Mouse (Mus musculus) liver, embryonic 14.5 days (tissue): ENCODE measurements around the gene Mmp9. TPM values are rescaled to one million over a fixed set of nuclear protein-coding genes. Genes with fewer than 3 reads are reported as not detected.

Experiments
- ATAC-seq: fragments of 200-750 bp; cut with Nextera tagmentation; 2 replicates; pipeline ENCODE4 v1.8.0; 2017; ENCODE audit warnings: moderate number of reproducible peaks, mild to moderate bottlenecking, moderate library complexity; ENCODE audit not compliant: insufficient read depth
- DNase-seq, 3 experiments: peaks; one replicate each; pipeline ENCODE4 v3.0.0-alpha.2; 2012 to 2013; ENCODE audit warnings: low read depth in 3 of 3, low spot score in 3 of 3
- H3K27ac ChIP-seq: fragments of 300-500 bp; sonication (generic); 2 replicates; pipeline ENCODE4 v1.5.1; 2014; ENCODE audit warnings: moderate library complexity, mild to moderate bottlenecking, control low read depth, inconsistent platforms
- H3K27me3 ChIP-seq: fragments of 300-500 bp; sonication (generic); 2 replicates; pipeline ENCODE4 v1.6.1; 2014; ENCODE audit warnings: mild to moderate bottlenecking, low read length, moderate library complexity; ENCODE audit not compliant: control insufficient read depth, insufficient read depth
- H3K36me3 ChIP-seq: fragments of 300-500 bp; sonication (generic); replicated peaks from 2 replicates; pipeline ENCODE4 v1.6.1; 2014; ENCODE audit warnings: low read depth; ENCODE audit not compliant: control insufficient read depth, insufficient read depth
- H3K4me1 ChIP-seq, 2 experiments: fragments of 200-500 bp in 1 of 2; fragments of 300-500 bp in 1 of 2; sonication (generic) in 1 of 2; replicated peaks; 2 replicates each; pipeline ENCODE4 v1.6.1; 2012 to 2014; ENCODE audit warnings: antibody characterized with exemption in 1 of 2, inconsistent platforms in 1 of 2, low read length in 1 of 2; ENCODE audit not compliant: control insufficient read depth in 2 of 2, insufficient read depth in 2 of 2
- H3K4me2 ChIP-seq: fragments of 300-500 bp; sonication (generic); 2 replicates; pipeline ENCODE4 v1.6.1; 2014; ENCODE audit warnings: low read depth, mild to moderate bottlenecking, control low read depth, moderate library complexity
- H3K4me3 ChIP-seq, 2 experiments: fragments of 200-500 bp in 1 of 2; fragments of 300-500 bp in 1 of 2; sonication (generic) in 1 of 2; 2 replicates each; pipeline ENCODE4 v1.5.1; 2012 to 2014; ENCODE audit warnings: low read depth in 2 of 2, low read length in 2 of 2, mild to moderate bottlenecking in 2 of 2, control low read depth in 1 of 2, inconsistent platforms in 1 of 2, moderate library complexity in 1 of 2; ENCODE audit not compliant: insufficient read depth in 1 of 2
- H3K9ac ChIP-seq: fragments of 300-500 bp; sonication (generic); replicated peaks from 2 replicates; pipeline ENCODE4 v1.6.1; 2014; ENCODE audit warnings: mild to moderate bottlenecking, control low read depth, moderate library complexity
- H3K9me3 ChIP-seq: fragments of 300-500 bp; sonication (generic); 2 replicates; pipeline ENCODE4 v1.6.1; 2016; ENCODE audit warnings: low read length, mixed read lengths; ENCODE audit not compliant: control insufficient read depth
- CTCF ChIP-seq: IDR thresholded peaks from 2 replicates; pipeline ENCODE4 v1.5.1; 2016; ENCODE audit warnings: antibody characterized with exemption, low read depth, control low read depth
- EP300 ChIP-seq: IDR thresholded peaks from 2 replicates; pipeline ENCODE4 v1.6.1; 2016; ENCODE audit warnings: antibody characterized with exemption, low read depth
- WGBS: fragments of 180-500 bp; shearing (Covaris S2); extraction: QIAGEN DNeasy Blood & Tissue Kit; methylation state at CpG from one replicate; pipeline ENCODE4 v1.1.7; 2014; ENCODE audit not compliant: insufficient replicate concordance; 5-methylcytosine and 5-hydroxymethylcytosine counted together
- polyA plus RNA-seq, 2 experiments: library from polyadenylated mRNA; depleted of rRNA in 1 of 2; stranded (reverse) in 1 of 2; unstranded in 1 of 2; fragments of >200 nt; fragmentation: Nextera tagmentation in 1 of 2; extraction: Ambion mirVana in 1 of 2; gene quantifications; 2 replicates each; pipeline versions ENCODE4 v1.2.1 to v1.2.3; 2012 to 2014

The Mmp9 gene
- polyA plus RNA-seq, 2 experiments = 0.97 to 1.2 TPM

- no peak overlapping the region for H3K27ac ChIP-seq
- H3K4me3 ChIP-seq = peak overlapping the region in 1 of 2 experiments; percentile 6; a peak in 1 of 4 replicates
- H3K9me3 ChIP-seq = no peaks in the 10 kb centered on the region
- no peaks in the 10 kb centered on the region for H3K4me1 ChIP-seq
- DNase-seq (no peak), ATAC-seq (no peak)
- H3K36me3 ChIP-seq = no peaks in the 10 kb centered on the region
- no peak overlapping the region for H3K9ac ChIP-seq
- peak overlapping the region; percentile 24; the same call in 1 of the 2 replicates for H3K4me2 ChIP-seq
- TF ChIP-seq CTCF = no peak
- no peak for TF ChIP-seq EP300
- H3K27me3 ChIP-seq = peaks cover 57% of the 10 kb centered on the region
- 2% methylated on average over 64 of the region's 65 CpGs for WGBS
Observed at GRCm38 (mm10) chr2:164967761-164968440, 27.3 kb downstream of the Mmp9 start.

DNA sequence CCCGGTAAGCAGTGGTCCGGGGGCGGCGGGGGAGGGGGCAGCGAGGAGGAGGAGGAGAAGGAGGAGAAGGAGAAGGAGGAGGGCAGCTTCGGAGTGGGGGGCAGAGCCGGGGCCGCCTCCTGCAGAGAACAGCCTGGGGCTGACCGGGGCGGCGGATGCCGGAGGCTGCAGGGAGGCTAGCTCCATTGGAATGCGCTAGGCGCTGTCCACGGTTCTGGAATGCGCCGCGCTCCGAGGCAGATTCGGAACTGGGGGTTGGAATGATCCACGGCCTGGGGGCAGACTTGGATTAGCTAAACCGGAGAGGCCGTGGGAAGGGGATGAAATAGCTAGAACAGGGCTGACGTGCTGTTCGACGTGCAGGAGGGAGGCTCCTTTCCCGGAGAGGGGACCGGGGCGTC is 27.9 kb downstream of the Mmp9 start:
- Histone ChIP-seq H3K4me3 (peak overlapping the region in 1 of 2 experiments; percentile 6; a peak in 1 of 4 replicates), H3K4me1 (no peaks in the 10 kb centered on the region), H3K4me2 (peak overlapping the region; percentile 24; the same call in 1 of the 2 replicates), H3K27ac (no peak overlapping the region), H3K9me3 (no peaks in the 10 kb centered on the region), H3K36me3 (no peaks in the 10 kb centered on the region), H3K9ac (no peak overlapping the region), H3K27me3 (peaks cover 57% of the 10 kb centered on the region)
- 2% methylated on average over 28 of the region's 29 CpGs for WGBS
- no peak for ATAC-seq
- DNase-seq = no peak
- TF ChIP-seq EP300 (no peak), CTCF (no peak)

- TF ChIP-seq EP300 = no peak
- no peak for TF ChIP-seq CTCF
- 3% methylated on average over 21 of the region's 21 CpGs for WGBS
- H3K4me3 ChIP-seq = no peak overlapping the region
- no peak for ATAC-seq
- no peak overlapping the region for H3K9ac ChIP-seq
- H3K36me3 ChIP-seq = no peaks in the 10 kb centered on the region
- no peak overlapping the region for H3K27ac ChIP-seq
- no peaks in the 10 kb centered on the region for H3K4me1 ChIP-seq
- H3K4me2 ChIP-seq = no peak overlapping the region
- DNase-seq = no peak
- H3K9me3 ChIP-seq = no peaks in the 10 kb centered on the region
- peaks cover 57% of the 10 kb centered on the region for H3K27me3 ChIP-seq
Observed at GRCm38 (mm10) chr2:164969348-164969781, 28.8 kb downstream of the Mmp9 start.

DNA sequence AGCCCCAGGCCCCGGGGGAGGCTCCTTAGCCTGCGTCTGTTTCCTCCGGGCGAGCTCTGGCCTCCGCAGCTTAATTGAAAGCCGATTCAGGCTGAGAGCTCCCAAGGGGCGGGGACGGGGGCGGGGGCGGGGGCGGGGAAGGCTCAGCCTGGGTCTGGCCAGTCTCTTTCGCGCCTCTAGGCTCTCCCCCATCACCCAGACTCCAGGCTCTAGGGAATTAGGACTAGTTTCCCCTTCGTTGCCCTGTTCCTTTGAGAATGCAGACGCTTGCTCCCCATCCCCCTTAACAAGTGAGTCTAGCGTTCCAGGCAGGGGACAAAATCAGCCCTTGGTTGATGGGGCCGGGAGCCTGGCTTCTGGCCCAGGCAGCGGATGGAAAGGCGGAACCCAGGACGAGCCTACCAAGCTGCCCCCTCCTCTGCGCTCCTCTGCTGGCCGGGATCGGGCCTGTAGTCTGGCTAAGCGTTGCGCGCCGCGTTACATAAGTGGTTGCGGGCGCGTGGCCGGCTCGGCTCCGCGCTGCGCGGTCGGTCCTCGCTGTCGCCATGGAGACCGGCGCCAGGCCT is 30.1 kb downstream of the Mmp9 start:
- Histone ChIP-seq H3K27me3 (peaks cover 57% of the 10 kb centered on the region), H3K27ac (no peak overlapping the region), H3K36me3 (no peaks in the 10 kb centered on the region), H3K9me3 (no peaks in the 10 kb centered on the region), H3K4me2 (no peak overlapping the region), H3K9ac (no peak overlapping the region), H3K4me1 (no peaks in the 10 kb centered on the region), H3K4me3 (no peak overlapping the region)
- no peak for ATAC-seq
- 4% methylated on average over 42 of the region's 42 CpGs for WGBS
- DNase-seq = no peak
- TF ChIP-seq CTCF = no peak
- TF ChIP-seq EP300 = no peak

GRCm38 (mm10) chr2:164972646-164973045 is 32.1 kb downstream of the Mmp9 start:
- ATAC-seq = no peak
- no peaks in the 10 kb centered on the region for H3K4me1 ChIP-seq
- H3K4me3 ChIP-seq = no peak overlapping the region
- no peak overlapping the region for H3K27ac ChIP-seq
- TF ChIP-seq CTCF = no peak
- TF ChIP-seq EP300 = no peak
- peaks cover 41% of the 10 kb centered on the region for H3K27me3 ChIP-seq
- no peak for DNase-seq
- no peaks in the 10 kb centered on the region for H3K36me3 ChIP-seq
- no peaks in the 10 kb centered on the region for H3K9me3 ChIP-seq
- no peak overlapping the region for H3K4me2 ChIP-seq
- WGBS = 35% methylated on average over 5 of the region's 5 CpGs
- H3K9ac ChIP-seq = no peak overlapping the region
